Mouse (Mus musculus) ES-Bruce4 (cell line): ENCODE data around the gene Ppm1j. TPM values are rescaled to one million over a fixed set of nuclear protein-coding genes. Genes with fewer than 3 reads are reported as not detected.

Experiments used
- H3K27ac ChIP-seq: 2 replicates; pipeline ENCODE4 v1.5.1; 2012; ENCODE audit warnings: low read length, inconsistent platforms; ENCODE audit not compliant: insufficient read depth
- H3K27me3 ChIP-seq: 2 replicates; pipeline ENCODE4 v1.6.1; 2012; ENCODE audit warnings: mild to moderate bottlenecking, low read length, inconsistent platforms; ENCODE audit not compliant: control insufficient read depth, poor library complexity, insufficient read depth, severe bottlenecking
- H3K36me3 ChIP-seq: 2 replicates; pipeline ENCODE4 v1.6.1; 2012; ENCODE audit warnings: inconsistent platforms, mild to moderate bottlenecking, low read length, moderate library complexity; ENCODE audit not compliant: control insufficient read depth, poor library complexity, insufficient read depth, severe bottlenecking
- H3K4me1 ChIP-seq: one replicate; pipeline ENCODE4 v1.8.1; 2011; ENCODE audit warnings: low read length; ENCODE audit not compliant: control insufficient read depth, insufficient read depth
- H3K4me3 ChIP-seq: 2 replicates; pipeline ENCODE4 v1.5.1; 2011; ENCODE audit warnings: low read depth, mild to moderate bottlenecking, low read length
- H3K9ac ChIP-seq: 2 replicates; pipeline ENCODE4 v1.6.1; 2012; ENCODE audit warnings: low read depth, mild to moderate bottlenecking, inconsistent platforms; ENCODE audit not compliant: poor library complexity, severe bottlenecking
- H3K9me3 ChIP-seq: replicated peaks from 2 replicates; pipeline ENCODE4 v1.6.1; 2012; ENCODE audit warnings: mild to moderate bottlenecking, low read length, inconsistent platforms; ENCODE audit not compliant: control insufficient read depth, poor library complexity, insufficient read depth, severe bottlenecking
- CTCF ChIP-seq: IDR thresholded peaks from one replicate; pipeline ENCODE4 v1.8.1; 2011; ENCODE audit warnings: low read depth, low read length
- EP300 ChIP-seq: IDR thresholded peaks from 2 replicates; pipeline ENCODE4 v1.6.1; 2011; ENCODE audit warnings: low read depth, low read length; ENCODE audit not compliant: insufficient read depth
- POLR2A ChIP-seq: IDR thresholded peaks from one replicate; pipeline ENCODE4 v1.8.1; 2011; ENCODE audit warnings: low read length; ENCODE audit not compliant: insufficient read depth
- polyA plus RNA-seq: library from polyadenylated mRNA; stranded (reverse); fragments of >200 nt; gene quantifications from 2 replicates; pipeline ENCODE4 v1.2.4, GENCODE M21; 2011; ENCODE audit warnings: low read depth; ENCODE audit not compliant: missing spikeins, insufficient read depth, insufficient read length

Ppm1j gene
- polyA plus RNA-seq, 1 experiment: 23.8 TPM

DNA sequence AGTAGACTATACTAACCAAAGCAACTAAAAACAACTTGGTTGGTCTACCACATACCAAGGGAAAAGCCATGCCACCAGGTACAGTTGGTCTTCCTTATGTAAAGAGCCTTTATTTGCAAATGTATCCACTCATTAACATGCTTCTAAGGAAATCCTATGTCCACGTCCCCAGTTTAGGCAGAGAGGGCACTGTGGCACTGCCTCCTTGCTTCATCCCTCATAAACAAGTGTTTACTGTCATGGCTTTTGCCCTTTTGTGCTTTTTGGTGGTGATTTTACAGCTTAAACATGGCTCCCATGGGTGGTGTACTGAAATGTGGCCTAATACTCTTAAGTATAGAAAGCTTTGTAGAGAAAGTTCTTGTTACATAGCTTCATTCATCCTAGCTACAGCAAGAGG lies 39.6 kb downstream of the Ppm1j start:
- no peak overlapping the region for H3K4me3 ChIP-seq
- H3K36me3 ChIP-seq: peaks cover 3% of the 10 kb centered on the region
- H3K4me1 ChIP-seq: peaks cover 3% of the 10 kb centered on the region
- no peak overlapping the region for H3K9ac ChIP-seq
- TF ChIP-seq POLR2A: no peak
- TF ChIP-seq EP300: no peak
- TF ChIP-seq CTCF: no peak
- no peaks in the 10 kb centered on the region for H3K9me3 ChIP-seq
- H3K27ac ChIP-seq: peak overlapping the region; percentile 64; the same call in 1 of the 2 replicates
- H3K27me3 ChIP-seq: no peaks in the 10 kb centered on the region

DNA sequence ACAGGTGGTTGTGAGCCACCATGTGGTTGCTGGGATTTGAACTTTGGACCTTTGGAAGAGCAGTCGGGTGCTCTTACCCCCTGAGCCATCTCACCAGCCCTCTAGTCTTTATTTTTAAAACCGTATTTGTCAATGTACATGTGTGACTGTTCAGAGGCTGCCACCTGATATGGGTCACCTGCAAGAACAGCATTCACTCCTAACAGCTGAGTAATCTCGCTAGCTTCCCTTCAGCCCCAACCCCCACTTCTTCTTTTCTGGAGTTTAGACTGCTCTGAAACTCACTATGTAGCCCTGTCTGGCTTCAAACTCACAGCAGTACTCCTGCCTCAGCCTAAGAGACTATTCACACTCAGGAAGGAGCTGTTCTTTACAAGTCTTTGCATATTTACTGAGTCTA lies 41.6 kb downstream of the Ppm1j start:
- H3K9ac ChIP-seq: no peak overlapping the region
- H3K4me1 ChIP-seq: peaks cover 1% of the 10 kb centered on the region
- H3K9me3 ChIP-seq: no peaks in the 10 kb centered on the region
- TF ChIP-seq POLR2A: no peak
- no peak for TF ChIP-seq EP300
- no peak for TF ChIP-seq CTCF
- H3K4me3 ChIP-seq: no peak overlapping the region
- H3K27ac ChIP-seq: no peak overlapping the region
- H3K27me3 ChIP-seq: no peaks in the 10 kb centered on the region
- H3K36me3 ChIP-seq: peaks cover 7% of the 10 kb centered on the region

Other genes starting within 250 kb of the Ppm1j start
- 78.7 and 87.2 TPM in 2 replicates for gene Slc16a1, start 142.4 kb upstream of the Ppm1j start, polyA plus RNA-seq
- gene Fam19a3, start 784 bp downstream of the Ppm1j start, polyA plus RNA-seq: 0.20 and 0.31 TPM in 2 replicates
- 123 and 125 TPM in 2 replicates for gene Rhoc, start 7.3 kb downstream of the Ppm1j start, polyA plus RNA-seq
- 79.9 and 90.4 TPM in 2 replicates for gene Mov10, start 37.5 kb downstream of the Ppm1j start, polyA plus RNA-seq
- 29.4 and 30.0 TPM in 2 replicates for gene St7l, start 82.9 kb downstream of the Ppm1j start, polyA plus RNA-seq
- gene Capza1, start 83.4 kb downstream of the Ppm1j start, polyA plus RNA-seq: 215 and 253 TPM in 2 replicates
- 1.8 and 2.0 TPM in 2 replicates for gene Wnt2b, start 180.9 kb downstream of the Ppm1j start, polyA plus RNA-seq